8 mouse cellular contexts compared by ENCODE assay signal in the genomic region with DNA sequence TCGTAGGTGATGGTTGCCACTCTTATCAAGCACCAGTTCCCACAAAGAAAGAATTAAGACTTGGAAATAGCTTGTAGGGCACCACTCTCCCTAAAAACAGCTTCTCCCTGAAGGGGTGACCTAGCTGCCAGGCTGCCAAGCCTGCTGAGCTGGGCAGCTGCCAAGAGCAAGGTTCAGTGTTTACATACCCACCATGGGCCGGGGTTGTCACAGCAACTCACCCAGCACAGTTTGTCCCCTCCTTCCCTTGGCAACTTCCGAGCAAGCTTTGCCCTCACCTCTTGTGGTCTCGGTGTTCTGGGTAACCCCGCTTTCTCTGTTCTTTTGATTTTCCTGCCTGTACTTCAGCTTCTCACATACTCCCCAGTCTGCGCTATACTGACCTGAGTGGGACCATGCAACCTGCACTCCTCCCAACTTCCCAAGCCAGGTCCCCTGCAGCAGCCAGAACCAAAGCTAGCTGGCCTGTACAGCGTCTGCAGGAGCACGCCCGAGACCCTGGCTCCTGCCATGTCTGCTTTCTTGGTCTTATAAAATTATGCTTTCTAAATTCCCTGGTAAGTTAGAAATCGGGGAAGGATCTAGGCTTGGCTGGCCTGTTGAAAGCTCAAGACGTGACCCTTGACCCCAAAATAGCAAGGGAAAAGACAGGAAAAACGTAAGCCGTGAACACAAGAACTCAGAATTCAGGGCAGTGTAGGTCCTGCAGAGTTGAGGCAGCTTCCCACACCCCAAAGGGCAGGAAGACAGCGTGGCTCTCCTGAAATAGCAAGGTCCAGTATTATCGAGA. TPM values are rescaled to one million over a fixed set of nuclear protein-coding genes. Genes with fewer than 3 reads are reported as not detected.
DNase-seq lines count a peak whose midpoint lies in the region; ATAC-seq and TF ChIP-seq lines count a peak whose summit lies in the region.

No protein-coding gene starts in this region.

- peak overlapping the region; percentile 7; the same call in 1 of the 2 replicates for H3K4me2 ChIP-seq in hindbrain, embryonic 15.5 days
- no peak overlapping the region for H3K4me2 ChIP-seq in hindbrain, embryonic 11.5 days (replicated peaks; ENCODE audit: low read depth, low read length)
- 0 out of 2 replicates have a peak overlapping the region, but pooled peaks have one; percentile 15 for H3K4me2 ChIP-seq in lung, embryonic 14.5 days

- H3K4me1 ChIP-seq in hindbrain, embryonic 15.5 days (replicated peaks), result peaks cover 15% of the 10 kb centered on the region
- no peaks in the 10 kb centered on the region for H3K4me1 ChIP-seq in hindbrain, embryonic 11.5 days (replicated peaks; ENCODE audit: control insufficient read depth, insufficient read depth, low read length)
- H3K4me1 ChIP-seq in lung, embryonic 14.5 days (ENCODE audit: insufficient read depth), result peaks cover 15% of the 10 kb centered on the region

- no peak for DNase-seq in hindbrain, embryonic 11.5 days (ENCODE audit: low spot score)
- DNase-seq in adrenal gland, postnatal 10 days, result peak; percentile 83
- peak; percentile 54 to 64 for DNase-seq in frontal cortex, postnatal 10 days (ENCODE audit: low spot score in 2 of 2)
- peak; percentile 92 to 95 for DNase-seq in kidney, adult 8-10 months
- peak; percentile 66 for DNase-seq in lung, embryonic 14.5 days
- DNase-seq in right cerebral cortex, postnatal 14 days, result peak; percentile 64
- no peak for DNase-seq in embryo, embryonic 10.5 days (ENCODE audit: low spot score)

- no peaks in the 10 kb centered on the region for H3K27me3 ChIP-seq in hindbrain, embryonic 15.5 days
- H3K27me3 ChIP-seq in hindbrain, embryonic 11.5 days (ENCODE audit: control insufficient read depth, insufficient read depth, low read length), result no peaks in the 10 kb centered on the region
- no peaks in the 10 kb centered on the region for H3K27me3 ChIP-seq in lung, embryonic 14.5 days (ENCODE audit: insufficient read depth, low read length)

- peak; percentile 85; the same call in 1 of the 2 replicates for ATAC-seq in hindbrain, embryonic 15.5 days (ENCODE audit: low FRiP score, low read depth)
- ATAC-seq in hindbrain, embryonic 11.5 days (ENCODE audit: low FRiP score), result no peak
- peak; percentile 81 for ATAC-seq in lung, embryonic 14.5 days (ENCODE audit: insufficient read depth)

- no peaks in the 10 kb centered on the region for H3K9me3 ChIP-seq in hindbrain, embryonic 15.5 days
- no peaks in the 10 kb centered on the region for H3K9me3 ChIP-seq in hindbrain, embryonic 11.5 days (ENCODE audit: control insufficient read depth, low read length)
- no peaks in the 10 kb centered on the region for H3K9me3 ChIP-seq in lung, embryonic 14.5 days (ENCODE audit: low read depth, low read length)

- no peak overlapping the region for H3K4me3 ChIP-seq in hindbrain, embryonic 15.5 days
- no peak overlapping the region for H3K4me3 ChIP-seq in hindbrain, embryonic 11.5 days (ENCODE audit: low read depth, low read length)
- H3K4me3 ChIP-seq in lung, embryonic 14.5 days (ENCODE audit: low read depth, low read length), result no peak overlapping the region

- no peak for TF ChIP-seq CTCF in lung, embryonic 14.5 days (IDR thresholded peaks at IDR 0.05; ENCODE audit: low read depth)

- WGBS in hindbrain, embryonic 15.5 days, result 67% methylated on average over 15 of the region's 15 CpGs
- 75% methylated on average over 15 of the region's 15 CpGs for WGBS in hindbrain, embryonic 11.5 days
- 67% methylated on average over 15 of the region's 15 CpGs for WGBS in lung, embryonic 14.5 days

- H3K36me3 ChIP-seq in hindbrain, embryonic 15.5 days, result no peaks in the 10 kb centered on the region
- H3K36me3 ChIP-seq in hindbrain, embryonic 11.5 days (ENCODE audit: control insufficient read depth, insufficient read depth, low read length), result no peaks in the 10 kb centered on the region
- no peaks in the 10 kb centered on the region; the same call in 1 of the 2 replicates for H3K36me3 ChIP-seq in lung, embryonic 14.5 days (ENCODE audit: insufficient read depth)

- peak overlapping the region; percentile 56 for H3K27ac ChIP-seq in hindbrain, embryonic 15.5 days (replicated peaks)
- no peak overlapping the region for H3K27ac ChIP-seq in hindbrain, embryonic 11.5 days (ENCODE audit: low read depth, low read length)
- peak overlapping the region; percentile 78 for H3K27ac ChIP-seq in lung, embryonic 14.5 days (ENCODE audit: low read depth)

- no peak overlapping the region for H3K9ac ChIP-seq in hindbrain, embryonic 15.5 days
- no peak overlapping the region for H3K9ac ChIP-seq in hindbrain, embryonic 11.5 days (ENCODE audit: low read depth, low read length)
- 0 out of 2 replicates have a peak overlapping the region, but pooled peaks have one; percentile 29 for H3K9ac ChIP-seq in lung, embryonic 14.5 days

RNA-seq across cellular contexts. Expression of gene Emg1, which starts 17.6 kb away (rescaled TPM):
- 100.0 and 104 TPM in 2 replicates for polyA plus RNA-seq in hindbrain, embryonic 15.5 days (2015; fragmentation: Nextera tagmentation; extraction: Ambion mirVana)
- polyA plus RNA-seq in hindbrain, embryonic 11.5 days (2014; fragmentation: Nextera tagmentation; extraction: Ambion mirVana), result 196 and 203 TPM in 2 replicates
- total RNA-seq in adrenal gland, postnatal 10 days (2021), result 10 to 100 TPM; 85.5 to 94.1 TPM
- 214 and 228 TPM in 2 replicates for polyA plus RNA-seq in lung, embryonic 14.5 days (2014; fragmentation: Nextera tagmentation; extraction: Ambion mirVana)

RNA-seq across cellular contexts. Expression of gene Phb2, which starts 17.8 kb away (rescaled TPM):
- polyA plus RNA-seq in hindbrain, embryonic 15.5 days (2015; fragmentation: Nextera tagmentation; extraction: Ambion mirVana), result 260 and 270 TPM in 2 replicates
- 318 and 336 TPM in 2 replicates for polyA plus RNA-seq in hindbrain, embryonic 11.5 days (2014; fragmentation: Nextera tagmentation; extraction: Ambion mirVana)
- total RNA-seq in adrenal gland, postnatal 10 days (2021), result 100 to 1,000 TPM; 452 to 487 TPM
- polyA plus RNA-seq in lung, embryonic 14.5 days (2014; fragmentation: Nextera tagmentation; extraction: Ambion mirVana), result 354 and 377 TPM in 2 replicates

RNA-seq across cellular contexts. Expression of gene Lpcat3, which starts 31.5 kb away (rescaled TPM):
- polyA plus RNA-seq in hindbrain, embryonic 15.5 days (2015; fragmentation: Nextera tagmentation; extraction: Ambion mirVana), result 46.7 and 49.9 TPM in 2 replicates
- polyA plus RNA-seq in hindbrain, embryonic 11.5 days (2014; fragmentation: Nextera tagmentation; extraction: Ambion mirVana), result 37.5 and 43.2 TPM in 2 replicates
- 10 to 100 TPM; 80.8 to 85.7 TPM for total RNA-seq in adrenal gland, postnatal 10 days (2021)
- 50.3 and 53.1 TPM in 2 replicates for polyA plus RNA-seq in lung, embryonic 14.5 days (2014; fragmentation: Nextera tagmentation; extraction: Ambion mirVana)

RNA-seq across cellular contexts. Expression of gene Ptpn6, which starts 44.2 kb away (rescaled TPM):
- 3.7 and 6.6 TPM in 2 replicates for polyA plus RNA-seq in hindbrain, embryonic 15.5 days (2015; fragmentation: Nextera tagmentation; extraction: Ambion mirVana)
- polyA plus RNA-seq in hindbrain, embryonic 11.5 days (2014; fragmentation: Nextera tagmentation; extraction: Ambion mirVana), result 7.1 and 7.9 TPM in 2 replicates
- 10 to 100 TPM; 13.0 to 13.5 TPM for total RNA-seq in adrenal gland, postnatal 10 days (2021)
- polyA plus RNA-seq in lung, embryonic 14.5 days (2014; fragmentation: Nextera tagmentation; extraction: Ambion mirVana), result 12.1 and 12.6 TPM in 2 replicates

RNA-seq across cellular contexts. Expression of gene Grcc10, which starts 46.8 kb away (rescaled TPM):
- 626 and 628 TPM in 2 replicates for polyA plus RNA-seq in hindbrain, embryonic 15.5 days (2015; fragmentation: Nextera tagmentation; extraction: Ambion mirVana)
- polyA plus RNA-seq in hindbrain, embryonic 11.5 days (2014; fragmentation: Nextera tagmentation; extraction: Ambion mirVana), result 553 and 590 TPM in 2 replicates
- 100 to 1,000 TPM; 321 to 324 TPM for total RNA-seq in adrenal gland, postnatal 10 days (2021)
- polyA plus RNA-seq in lung, embryonic 14.5 days (2014; fragmentation: Nextera tagmentation; extraction: Ambion mirVana), result 429 and 440 TPM in 2 replicates

Comparison
In these comparisons a context has a peak if more than half of its experiments do, and no peak if none do; other contexts are left out.
1. DNase-seq: peak in adrenal gland, postnatal 10 days (single experiment), frontal cortex, postnatal 10 days (2 of 2), kidney, adult 8-10 months (2 of 2), lung, embryonic 14.5 days (single experiment) and right cerebral cortex, postnatal 14 days (single experiment); none in hindbrain, embryonic 11.5 days (single experiment) and embryo, embryonic 10.5 days (single experiment).